Mouse (Mus musculus): ENCODE measurements around the gene Papolb. TPM values are rescaled to one million over a fixed set of nuclear protein-coding genes. Genes with fewer than 3 reads are reported as not detected.

Gene Papolb
- total and polyA plus RNA-seq, 3 experiments = not detected

DNA sequence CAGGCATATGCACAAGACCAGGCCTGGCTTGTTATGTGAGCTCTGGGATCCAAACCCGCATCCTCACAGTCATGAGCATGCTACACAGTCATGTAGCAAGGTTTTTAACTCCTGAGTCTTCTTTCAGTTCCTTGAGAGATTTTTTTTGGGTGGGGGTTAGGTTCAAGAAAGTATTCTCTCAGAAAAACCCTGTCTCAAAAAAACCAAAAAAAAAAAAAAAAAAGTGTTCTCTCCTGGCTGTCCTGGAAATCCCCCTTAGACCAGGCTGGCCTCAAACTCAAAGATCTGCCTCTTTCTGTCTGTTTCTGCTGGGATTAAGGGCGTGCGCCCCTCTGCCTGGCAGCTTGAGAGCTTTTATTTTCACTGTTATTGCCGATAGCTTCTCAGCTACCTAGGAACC, 5.5 kb upstream of the Papolb start:
- H3K27ac ChIP-seq (ENCODE audit: insufficient read depth, low read depth) = 0 out of 2 replicates have a peak overlapping the region, but pooled peaks have one; percentile 11
- in situ Hi-C loops (cut with MboI; ENCODE audit: low pct_ligation_motif_present, low pct_unique_long_range_greater_than_20kb, low sequenced_read_pairs) (no loop called here), dilution Hi-C loops (cut with MboI; ENCODE audit: extremely low pct_ligation_motif_present, extremely low pct_unique_long_range_greater_than_20kb, low sequenced_read_pairs) (no loop called here)
- no peak for TF ChIP-seq NELFE (IDR thresholded peaks at IDR 0.05; ENCODE audit: low read depth, low read length)
- no peak for TF ChIP-seq RAD21 (IDR thresholded peaks at IDR 0.05; ENCODE audit: low read depth, low read length)
- TF ChIP-seq EP300 (IDR thresholded peaks at IDR 0.05; ENCODE audit: low read length) = no peak; the same call in 1 of the 2 replicates
- TF ChIP-seq ZNF384 (IDR thresholded peaks at IDR 0.05; ENCODE audit: low read depth, low read length) = peak; percentile 95
- TF ChIP-seq USF1 (IDR thresholded peaks at IDR 0.05; ENCODE audit: low read depth, low read length) = no peak
- TF ChIP-seq JUND (conservative IDR thresholded peaks at IDR 0.05; ENCODE audit: low read depth, low read length) = no peak
- no peak for TF ChIP-seq CHD1 (IDR thresholded peaks at IDR 0.05; ENCODE audit: low read depth, low read length)
- TF ChIP-seq MYC (IDR thresholded peaks at IDR 0.05; ENCODE audit: low read depth, low read length) = 0 out of 2 replicates have a peak, but pooled peaks have one; percentile 13
- TF ChIP-seq MXI1 (IDR thresholded peaks at IDR 0.05; ENCODE audit: low read depth, low read length) = 0 out of 2 replicates have a peak, but pooled peaks have one; percentile 26
- TF ChIP-seq ELF1 (IDR thresholded peaks at IDR 0.05; ENCODE audit: low read depth, low read length) = no peak
- no peak for TF ChIP-seq CHD2 (IDR thresholded peaks at IDR 0.05; ENCODE audit: low read length)
- H3K36me3 ChIP-seq (replicated peaks in 1 of 2; ENCODE audit: control insufficient read depth in 1 of 2, insufficient read depth in 1 of 2, low read length in 1 of 2) = no peaks in the 10 kb centered on the region
- H3K79me2 ChIP-seq (replicated peaks; ENCODE audit: control insufficient read depth, extremely low read depth, insufficient read depth, poor library complexity, severe bottlenecking) = no peaks in the 10 kb centered on the region
- no peak overlapping the region for H3K9ac ChIP-seq (ENCODE audit: insufficient read depth, low read depth)
- H3K4me2 ChIP-seq (ENCODE audit: insufficient read depth, low read depth, poor library complexity, severe bottlenecking) = no peak overlapping the region
- no peaks in the 10 kb centered on the region for H3K27me3 ChIP-seq (replicated peaks)
- H3K4me1 ChIP-seq (ENCODE audit: control insufficient read depth in 1 of 2, insufficient read depth in 2 of 2) = peaks cover 9 to 26% of the 10 kb centered on the region in 2 experiments
- H3K4me3 ChIP-seq (replicated peaks in 1 of 3; ENCODE audit: low read depth in 2 of 3, low read length in 2 of 3, poor library complexity in 1 of 3) = no peak overlapping the region
- peak; percentile 51 for DNase-seq (ENCODE audit: extremely low read depth)
- H3K9me3 ChIP-seq (replicated peaks; ENCODE audit: low read length) = no peaks in the 10 kb centered on the region

DNA sequence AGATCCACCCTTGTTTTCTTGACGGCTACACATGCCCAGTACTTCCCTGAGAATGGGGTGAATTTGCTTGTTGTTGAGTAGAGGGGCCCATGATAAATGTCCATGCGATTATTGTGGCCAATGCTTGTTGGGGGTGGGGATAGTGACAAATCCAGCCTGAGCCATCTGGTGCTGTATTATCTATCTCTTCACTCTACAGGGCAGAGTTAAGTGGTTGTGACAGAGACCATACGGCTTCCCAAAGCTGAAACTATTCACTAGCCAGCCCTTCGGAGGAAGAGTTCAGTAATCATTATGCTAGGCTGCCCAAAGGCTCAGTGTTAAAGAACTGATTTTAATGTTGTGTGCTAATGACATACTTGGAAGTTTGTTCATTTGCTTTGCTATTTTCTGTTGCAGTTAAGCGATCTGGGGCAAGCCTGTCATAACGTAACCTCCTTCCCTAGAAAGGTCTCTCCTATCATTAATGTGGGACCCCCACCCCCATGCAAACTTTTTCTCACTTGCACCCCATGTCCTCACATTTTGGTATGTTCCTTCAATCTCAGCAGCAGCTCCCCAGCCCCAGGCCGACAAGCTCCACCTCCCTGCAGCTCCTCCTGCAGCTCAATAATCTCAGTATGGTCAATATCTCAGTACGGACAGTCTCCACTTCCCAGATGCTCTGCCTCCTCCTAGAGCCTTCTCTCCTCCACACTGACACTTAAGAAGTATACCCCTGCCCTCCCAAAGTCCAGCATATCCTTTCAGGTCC, 5.0 kb downstream of the Papolb start:
- Histone ChIP-seq H3K9me3 (replicated peaks; ENCODE audit: low read length) (no peaks in the 10 kb centered on the region), H3K4me1 (ENCODE audit: control insufficient read depth in 1 of 2, insufficient read depth in 2 of 2) (no peaks in the 10 kb centered on the region), H3K4me3 (replicated peaks in 1 of 3; ENCODE audit: low read depth in 2 of 3, low read length in 2 of 3, poor library complexity in 1 of 3) (no peak overlapping the region), H3K27ac (ENCODE audit: insufficient read depth, low read depth) (no peak overlapping the region), H3K9ac (ENCODE audit: insufficient read depth, low read depth) (no peak overlapping the region), H3K27me3 (replicated peaks) (peaks cover 3% of the 10 kb centered on the region), H3K36me3 (replicated peaks in 1 of 2; ENCODE audit: control insufficient read depth in 1 of 2, insufficient read depth in 1 of 2, low read length in 1 of 2) (no peaks in the 10 kb centered on the region), H3K79me2 (replicated peaks; ENCODE audit: control insufficient read depth, extremely low read depth, insufficient read depth, poor library complexity, severe bottlenecking) (no peaks in the 10 kb centered on the region), H3K4me2 (ENCODE audit: insufficient read depth, low read depth, poor library complexity, severe bottlenecking) (no peak overlapping the region)
- in situ Hi-C loops (cut with MboI; ENCODE audit: low pct_ligation_motif_present, low pct_unique_long_range_greater_than_20kb, low sequenced_read_pairs) (loop anchor here (25.0 kb wide), 1 partner anchor 337 kb away; no protein-coding TSS in a partner anchor), dilution Hi-C loops (cut with MboI; ENCODE audit: extremely low pct_ligation_motif_present, extremely low pct_unique_long_range_greater_than_20kb, low sequenced_read_pairs) (no loop called here)
- no peak for TF ChIP-seq ZC3H11A (IDR thresholded peaks at IDR 0.05; ENCODE audit: low read depth, low read length)
- no peak for TF ChIP-seq TCF12 (IDR thresholded peaks at IDR 0.05; ENCODE audit: low read depth, low read length)
- TF ChIP-seq BHLHE40 (IDR thresholded peaks at IDR 0.05; ENCODE audit: low read depth, low read length) = no peak
- TF ChIP-seq MAFK (IDR thresholded peaks at IDR 0.05; ENCODE audit: insufficient replicate concordance, low read length) = no peak
- no peak for TF ChIP-seq EP300 (IDR thresholded peaks at IDR 0.05; ENCODE audit: low read length)
- no peak for TF ChIP-seq KAT2A (IDR thresholded peaks at IDR 0.05; ENCODE audit: insufficient replicate concordance, low read length)
- TF ChIP-seq POLR2A (IDR thresholded peaks at IDR 0.05; ENCODE audit: low read depth, low read length) = no peak
- no peak for TF ChIP-seq ZKSCAN1 (IDR thresholded peaks at IDR 0.05; ENCODE audit: borderline replicate concordance, low read depth, low read length)
- TF ChIP-seq JUN (IDR thresholded peaks at IDR 0.05; ENCODE audit: insufficient read depth, low read depth, low read length) = no peak
- TF ChIP-seq MAX (IDR thresholded peaks at IDR 0.05; ENCODE audit: low read length) = no peak
- TF ChIP-seq SIN3A (IDR thresholded peaks at IDR 0.05; ENCODE audit: low read length) = no peak
- TF ChIP-seq USF1 (IDR thresholded peaks at IDR 0.05; ENCODE audit: low read depth, low read length) = no peak
- TF ChIP-seq CTCF (conservative IDR thresholded peaks at IDR 0.05 in 1 of 2, IDR thresholded peaks at IDR 0.05 in 1 of 2; ENCODE audit: low read depth in 2 of 2, low read length in 2 of 2) = no peak
- TF ChIP-seq GABPA (IDR thresholded peaks at IDR 0.05; ENCODE audit: insufficient replicate concordance, low read depth, low read length) = no peak
- no peak for TF ChIP-seq USF2 (conservative IDR thresholded peaks at IDR 0.05; ENCODE audit: low read depth, low read length)
- TF ChIP-seq ELF1 (IDR thresholded peaks at IDR 0.05; ENCODE audit: low read depth, low read length) = no peak
- no peak for TF ChIP-seq ZNF384 (IDR thresholded peaks at IDR 0.05; ENCODE audit: low read depth, low read length)
- no peak for TF ChIP-seq CHD1 (IDR thresholded peaks at IDR 0.05; ENCODE audit: low read depth, low read length)
- no peak for DNase-seq (ENCODE audit: extremely low read depth)

Data from CH12.LX (cell line).